In genomic region chr19:30003621-30004020, GRCm38 (mm10) we compare ENCODE assay signal across 49 mouse cellular contexts. TPM values are rescaled to one million over a fixed set of nuclear protein-coding genes. Genes with fewer than 3 reads are reported as not detected.
"Had no signal": no experiment of that assay in that cellular context is flagged by ENCODE, and none has a peak within 500 bp of the region (broad histone marks: within the 10 kb centered on the region; RNA-seq: fewer than 3 reads in every experiment).

Trpd52l3 (plus strand) TSS chr19:30003790.

- H3K36me3 ChIP-seq: heart, embryonic 10.5 days; heart, embryonic 12.5 days; heart, embryonic 13.5 days; heart, embryonic 15.5 days; hindbrain, embryonic 10.5 days; hindbrain, embryonic 12.5 days; hindbrain, embryonic 13.5 days; hindbrain, embryonic 15.5 days; intestine, embryonic 15.5 days; kidney, embryonic 15.5 days had no signal

- H3K27me3 ChIP-seq: heart, embryonic 12.5 days; heart, embryonic 13.5 days; heart, embryonic 15.5 days; hindbrain, embryonic 12.5 days; hindbrain, embryonic 13.5 days; hindbrain, embryonic 15.5 days; intestine, embryonic 15.5 days; kidney, embryonic 15.5 days had no signal

- DNase-seq: heart, postnatal 10 days; heart, postnatal 36 days; heart, postnatal 4 days; kidney, adult 11 months; kidney, adult 18-20 months; kidney, adult 2 months; kidney, adult 8-10 months; kidney, adult 9 months; kidney, postnatal 10 days; kidney, postnatal 14 days; kidney, postnatal 25 days; kidney, postnatal 36 days; kidney, postnatal 4 days; layer of hippocampus, adult 9-11 months; layer of hippocampus, postnatal 36 days had no signal

- H3K4me1 ChIP-seq: intestine, embryonic 15.5 days; kidney, embryonic 15.5 days had no signal

- H3K4me3 ChIP-seq: heart, embryonic 10.5 days; heart, embryonic 12.5 days; heart, embryonic 13.5 days; heart, embryonic 15.5 days; hindbrain, embryonic 10.5 days; hindbrain, embryonic 12.5 days; hindbrain, embryonic 13.5 days; hindbrain, embryonic 15.5 days; intestine, embryonic 15.5 days; kidney, embryonic 15.5 days; layer of hippocampus, adult 2 months had no signal

- H3K27ac ChIP-seq: heart, embryonic 10.5 days; heart, embryonic 13.5 days; heart, embryonic 15.5 days; hindbrain, embryonic 10.5 days; hindbrain, embryonic 12.5 days; hindbrain, embryonic 13.5 days; hindbrain, embryonic 14.5 days; hindbrain, embryonic 15.5 days; hindbrain, postnatal 0 days; intestine, embryonic 15.5 days; kidney, embryonic 15.5 days; kidney, postnatal 0 days; layer of hippocampus, adult 2 months had no signal

RNA-seq across cellular contexts. Expression of gene Trpd52l3, which starts in this region (rescaled TPM):
- total RNA-seq: heart, postnatal 10 days; heart, postnatal 25 days; heart, postnatal 36 days; heart, postnatal 4 days; hematopoietic stem cell, adult 5-6 weeks; hindbrain, postnatal 0 days; layer of hippocampus, adult 18-20 months; layer of hippocampus, adult 2 months; layer of hippocampus, adult 8-10 months; layer of hippocampus, postnatal 10 days; layer of hippocampus, postnatal 14 days; layer of hippocampus, postnatal 25 days; layer of hippocampus, postnatal 36 days; left cerebral cortex, adult 18-20 months had no signal
- polyA plus RNA-seq: heart, embryonic 10.5 days; heart, embryonic 11.5 days; heart, embryonic 12.5 days; heart, embryonic 13.5 days; heart, embryonic 14.5 days; heart, embryonic 15.5 days; heart, embryonic 16.5 days; heart, postnatal 0 days; hindbrain, embryonic 10.5 days; hindbrain, embryonic 11.5 days; hindbrain, embryonic 12.5 days; hindbrain, embryonic 13.5 days; hindbrain, embryonic 14.5 days; hindbrain, embryonic 15.5 days; hindbrain, embryonic 16.5 days; hindbrain, postnatal 0 days; inflammation-experienced regulatory T-cells, adult 6 months; intestine, embryonic 14.5 days; intestine, embryonic 15.5 days; intestine, embryonic 16.5 days; intestine, postnatal 0 days; kidney, adult 2 months; kidney, embryonic 14.5 days; kidney, embryonic 15.5 days; kidney, postnatal 0 days; large intestine, adult 2 months had no signal
